ENCODE assay signal across 14 mouse cellular contexts in genomic region chr1:182297246-182297645, GRCm38 (mm10).
"Had no signal": no experiment of that assay in that cellular context is flagged by ENCODE, and none has a peak within 500 bp of the region (broad histone marks: within the 10 kb centered on the region; RNA-seq: fewer than 3 reads in every experiment).

No protein-coding gene starts in this region.

- H3K4me3 ChIP-seq: midbrain, embryonic 13.5 days had no signal

- H3K9ac ChIP-seq: liver, embryonic 14.5 days; liver, postnatal 0 days; lung, embryonic 14.5 days; midbrain, embryonic 13.5 days had no signal

- H3K4me1 ChIP-seq: midbrain, embryonic 13.5 days had no signal

- H3K27ac ChIP-seq: liver, embryonic 14.5 days; macrophage; midbrain, embryonic 13.5 days; stomach, postnatal 0 days had no signal

- H3K4me2 ChIP-seq: lung, embryonic 14.5 days; midbrain, embryonic 13.5 days had no signal

- DNase-seq: kidney, adult 18-20 months; kidney, adult 9 months; kidney, postnatal 14 days; kidney, postnatal 4 days; liver, postnatal 0 days; lung, embryonic 14.5 days; thymus, adult 2 months; thymus, postnatal 14 days; thymus, postnatal 4 days had no signal

- H3K36me3 ChIP-seq: midbrain, embryonic 13.5 days had no signal

- H3K9me3 ChIP-seq: midbrain, embryonic 13.5 days had no signal

- H3K27me3 ChIP-seq: midbrain, embryonic 13.5 days had no signal

- ATAC-seq: liver, postnatal 0 days; lung, postnatal 0 days; midbrain, embryonic 13.5 days had no signal
